14 mouse cellular contexts compared by ENCODE assay signal in the genomic region with DNA sequence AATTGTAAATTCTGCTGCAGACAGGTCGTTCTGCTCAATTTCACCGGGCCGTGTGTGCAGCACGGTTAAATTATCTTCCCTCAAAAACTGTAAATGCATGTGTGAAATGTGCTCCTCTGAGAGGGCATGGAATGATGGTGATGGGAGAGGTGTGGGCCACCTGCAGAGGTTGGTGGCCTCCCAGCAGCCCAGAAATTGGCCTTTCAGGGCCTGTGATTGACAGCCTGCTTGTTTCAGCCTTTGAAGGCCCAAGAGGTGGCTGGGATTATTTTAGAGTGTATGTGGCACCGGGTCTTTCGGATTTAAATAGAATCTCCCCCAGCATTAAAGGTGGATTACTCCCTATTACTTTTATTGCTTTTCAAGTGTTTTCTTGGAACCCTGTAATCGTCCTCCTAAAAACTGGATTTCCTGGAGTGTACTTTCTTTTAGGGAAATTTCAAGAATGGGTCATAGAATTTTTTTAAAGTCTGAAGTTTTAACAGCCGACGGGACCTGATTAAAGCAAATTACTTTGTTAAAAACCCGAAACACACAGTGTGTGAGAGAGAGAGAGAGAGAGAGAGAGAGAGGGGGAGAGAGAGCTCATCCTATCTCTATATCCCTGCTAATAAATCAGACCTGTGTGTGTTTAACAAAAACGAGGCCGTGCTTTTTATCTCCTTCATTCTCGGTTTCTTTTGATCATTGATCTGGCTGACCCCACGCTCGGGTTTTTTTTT.
A peak's percentile ranks its signal among the peaks of the same experiment; 100 is the strongest.
DNase-seq lines count a peak whose midpoint lies in the region; ATAC-seq and TF ChIP-seq lines count a peak whose summit lies in the region.
"Had no signal": no experiment of that assay in that cellular context is flagged by ENCODE, and none has a peak within 500 bp of the region (broad histone marks: within the 10 kb centered on the region; RNA-seq: fewer than 3 reads in every experiment).

No protein-coding gene starts in this region.

- no peak overlapping the region for H3K27ac ChIP-seq in kidney, embryonic 15.5 days
- no peak overlapping the region for H3K27ac ChIP-seq in forebrain, embryonic 12.5 days
- no peak overlapping the region for H3K27ac ChIP-seq in hindbrain, postnatal 0 days
- H3K27ac ChIP-seq in midbrain, embryonic 16.5 days (ENCODE audit: low read length): no peak overlapping the region
- H3K27ac ChIP-seq: embryonic facial prominence, embryonic 13.5 days; macrophage had no signal

- DNase-seq in kidney, postnatal 25 days: no peak
- DNase-seq in hindbrain, postnatal 0 days (ENCODE audit: low spot score): no peak
- DNase-seq in cerebellum, postnatal 14 days: no peak
- DNase-seq: cerebellum, adult 2 months; left cerebral cortex, postnatal 4 days; liver, postnatal 0 days; thymus, postnatal 25 days had no signal

- H3K27me3 ChIP-seq in kidney, embryonic 15.5 days: no peaks in the 10 kb centered on the region
- H3K27me3 ChIP-seq in forebrain, embryonic 12.5 days: 0 out of 2 replicates have a peak, but pooled peaks cover 3% of the 10 kb centered on the region
- H3K27me3 ChIP-seq in hindbrain, postnatal 0 days (ENCODE audit: insufficient read depth, low read length): no peaks in the 10 kb centered on the region
- no peaks in the 10 kb centered on the region for H3K27me3 ChIP-seq in midbrain, embryonic 16.5 days (ENCODE audit: control insufficient read depth, insufficient read depth, low read depth, low read length)
- H3K27me3 ChIP-seq: embryonic facial prominence, embryonic 13.5 days had no signal

- H3K4me1 ChIP-seq in kidney, embryonic 15.5 days: peaks cover 21% of the 10 kb centered on the region
- peaks cover 33% of the 10 kb centered on the region for H3K4me1 ChIP-seq in forebrain, embryonic 12.5 days
- H3K4me1 ChIP-seq in hindbrain, postnatal 0 days (ENCODE audit: insufficient read depth, low read length): no peaks in the 10 kb centered on the region
- peaks cover 10% of the 10 kb centered on the region; the same call in 1 of the 2 replicates for H3K4me1 ChIP-seq in midbrain, embryonic 16.5 days (ENCODE audit: control insufficient read depth, insufficient read depth, low read length)

- no peaks in the 10 kb centered on the region for H3K9me3 ChIP-seq in kidney, embryonic 15.5 days (replicated peaks)
- no peaks in the 10 kb centered on the region for H3K9me3 ChIP-seq in forebrain, embryonic 12.5 days
- H3K9me3 ChIP-seq in hindbrain, postnatal 0 days (ENCODE audit: low read length): no peaks in the 10 kb centered on the region
- H3K9me3 ChIP-seq in midbrain, embryonic 16.5 days (replicated peaks; ENCODE audit: control insufficient read depth, low read length, poor library complexity, severe bottlenecking): no peaks in the 10 kb centered on the region
- H3K9me3 ChIP-seq: embryonic facial prominence, embryonic 13.5 days had no signal

- no peaks in the 10 kb centered on the region for H3K36me3 ChIP-seq in kidney, embryonic 15.5 days
- no peaks in the 10 kb centered on the region for H3K36me3 ChIP-seq in forebrain, embryonic 12.5 days (replicated peaks)
- no peaks in the 10 kb centered on the region for H3K36me3 ChIP-seq in hindbrain, postnatal 0 days (ENCODE audit: insufficient read depth, low read length)
- no peaks in the 10 kb centered on the region for H3K36me3 ChIP-seq in midbrain, embryonic 16.5 days (ENCODE audit: control insufficient read depth, insufficient read depth, low read length)
- H3K36me3 ChIP-seq: embryonic facial prominence, embryonic 13.5 days had no signal

- TF ChIP-seq CTCF in hindbrain, postnatal 0 days (IDR thresholded peaks at IDR 0.05; ENCODE audit: low read depth): no peak

- peak overlapping the region; percentile 40; the same call in 1 of the 2 replicates for H3K4me2 ChIP-seq in kidney, embryonic 15.5 days
- peak overlapping the region; percentile 41 for H3K4me2 ChIP-seq in forebrain, embryonic 12.5 days
- peak overlapping the region; percentile 18; the same call in 1 of the 2 replicates for H3K4me2 ChIP-seq in hindbrain, postnatal 0 days (ENCODE audit: low read depth, low read length)
- H3K4me2 ChIP-seq in midbrain, embryonic 16.5 days (ENCODE audit: low read length): peak overlapping the region; percentile 34
- H3K4me2 ChIP-seq: embryonic facial prominence, embryonic 13.5 days had no signal

- peak; percentile 64 for ATAC-seq in kidney, embryonic 15.5 days (replicated peaks; ENCODE audit: low FRiP score)
- peak; percentile 59; the same call in 1 of the 2 replicates for ATAC-seq in forebrain, embryonic 12.5 days (ENCODE audit: low FRiP score)
- ATAC-seq in hindbrain, postnatal 0 days: no peak
- ATAC-seq in midbrain, embryonic 16.5 days: peak; percentile 46; the same call in 1 of the 2 replicates
- no peak for ATAC-seq in erythroblast, adult 5-6 weeks (replicated peaks; ENCODE audit: low FRiP score, poor library complexity, severe bottlenecking)
- ATAC-seq: intestine, embryonic 16.5 days; liver, postnatal 0 days had no signal

- H3K9ac ChIP-seq in kidney, embryonic 15.5 days: no peak overlapping the region
- no peak overlapping the region for H3K9ac ChIP-seq in forebrain, embryonic 12.5 days
- no peak overlapping the region for H3K9ac ChIP-seq in hindbrain, postnatal 0 days (replicated peaks; ENCODE audit: low read length)
- H3K9ac ChIP-seq in midbrain, embryonic 16.5 days (ENCODE audit: low read depth, low read length): no peak overlapping the region
- H3K9ac ChIP-seq: embryonic facial prominence, embryonic 13.5 days; liver, postnatal 0 days had no signal

- 20% methylated on average over 15 of the region's 15 CpGs for WGBS in kidney, embryonic 15.5 days
- 15% methylated on average over 15 of the region's 15 CpGs for WGBS in forebrain, embryonic 12.5 days
- 38% methylated on average over 15 of the region's 15 CpGs for WGBS in hindbrain, postnatal 0 days
- WGBS in midbrain, embryonic 16.5 days: 17% methylated on average over 15 of the region's 15 CpGs

- H3K4me3 ChIP-seq in kidney, embryonic 15.5 days (replicated peaks): no peak overlapping the region
- no peak overlapping the region for H3K4me3 ChIP-seq in forebrain, embryonic 12.5 days (replicated peaks)
- no peak overlapping the region for H3K4me3 ChIP-seq in hindbrain, postnatal 0 days (ENCODE audit: low read length)
- H3K4me3 ChIP-seq in midbrain, embryonic 16.5 days (ENCODE audit: low read depth, low read length): no peak overlapping the region
- H3K4me3 ChIP-seq: embryonic facial prominence, embryonic 13.5 days had no signal

Comparison
In these comparisons a context has a peak if more than half of its experiments do, and no peak if none do; other contexts are left out.
1. ATAC-seq: peak in kidney, embryonic 15.5 days (single experiment), forebrain, embryonic 12.5 days (single experiment) and midbrain, embryonic 16.5 days (single experiment); none in hindbrain, postnatal 0 days (single experiment) and erythroblast, adult 5-6 weeks (single experiment).
2. Peak in every context shown above with its lines, with median percentiles within 50 percentile points of each other: H3K4me2 ChIP-seq.